Mouse (Mus musculus): ENCODE measurements around the gene Usp50. TPM values are rescaled to one million over a fixed set of nuclear protein-coding genes. Genes with fewer than 3 reads are reported as not detected.
A peak's percentile ranks its signal among the peaks of the same experiment; 100 is the strongest.

Usp50 gene
- polyA plus RNA-seq, 1 experiment = 1.4 TPM

GRCm38 (mm10) chr2:126740314-126740713 is 43.0 kb downstream of the Usp50 start:
- DNase-seq (ENCODE audit: low read depth) = peak; percentile 5
- no peak for TF ChIP-seq CTCF (IDR thresholded peaks at IDR 0.05; ENCODE audit: borderline replicate concordance, extremely low read depth, insufficient read depth, insufficient read length)
- TF ChIP-seq POLR2A (IDR thresholded peaks at IDR 0.05; ENCODE audit: borderline replicate concordance, extremely low read depth, insufficient read depth, insufficient read length, poor library complexity, severe bottlenecking) = no peak

GRCm38 (mm10) chr2:126735339-126736073 is 47.8 kb downstream of the Usp50 start:
- TF ChIP-seq CTCF (IDR thresholded peaks at IDR 0.05; ENCODE audit: borderline replicate concordance, extremely low read depth, insufficient read depth, insufficient read length) (no peak), POLR2A (IDR thresholded peaks at IDR 0.05; ENCODE audit: borderline replicate concordance, extremely low read depth, insufficient read depth, insufficient read length, poor library complexity, severe bottlenecking) (no peak)
- peak; percentile 80 for DNase-seq (ENCODE audit: low read depth)

DNA sequence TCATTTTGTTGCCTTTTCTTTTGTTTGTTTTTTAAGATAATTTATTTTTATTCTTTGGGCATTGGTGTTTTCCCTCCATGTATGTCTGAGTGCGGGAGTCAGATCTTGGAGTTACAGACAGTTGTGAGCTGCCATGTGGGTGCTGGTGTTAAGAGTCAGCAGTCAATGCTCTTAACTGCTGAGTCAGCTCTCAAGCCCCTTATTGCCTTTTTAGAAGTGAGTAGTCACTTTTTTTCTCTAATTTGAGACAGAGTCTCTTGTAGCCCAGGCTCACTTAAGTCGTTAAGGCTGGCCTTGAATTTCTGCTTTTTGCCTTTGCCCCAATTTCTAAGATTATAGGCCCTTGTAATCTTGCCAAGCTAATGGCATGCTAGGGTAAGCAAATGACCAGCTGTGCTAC is 52.8 kb downstream of the Usp50 start:
- TF ChIP-seq POLR2A (IDR thresholded peaks at IDR 0.05; ENCODE audit: borderline replicate concordance, extremely low read depth, insufficient read depth, insufficient read length, poor library complexity, severe bottlenecking) (no peak), CTCF (IDR thresholded peaks at IDR 0.05; ENCODE audit: borderline replicate concordance, extremely low read depth, insufficient read depth, insufficient read length) (no peak)

DNA sequence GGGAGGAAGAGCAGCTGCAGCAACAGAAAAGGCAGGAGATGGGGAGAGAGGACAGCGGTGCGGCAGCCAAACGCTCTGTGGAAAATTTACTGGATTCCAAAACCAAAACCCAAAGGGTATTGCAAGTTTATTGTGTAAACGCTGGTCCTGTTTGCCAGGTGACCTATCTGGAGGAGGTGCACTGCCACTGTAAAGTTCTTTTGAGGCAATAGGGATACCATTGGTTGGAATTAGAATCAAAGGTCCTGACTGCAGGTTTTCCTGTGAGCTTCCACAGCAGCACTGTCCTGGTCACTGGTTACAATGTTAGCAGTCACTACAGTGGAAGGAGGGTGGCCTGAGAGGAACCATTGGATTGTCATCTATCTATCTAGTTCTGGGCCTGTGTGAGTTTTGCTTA is 54.1 kb downstream of the Usp50 start:
- DNase-seq (ENCODE audit: low read depth) = no peak
- TF ChIP-seq CTCF (IDR thresholded peaks at IDR 0.05; ENCODE audit: borderline replicate concordance, extremely low read depth, insufficient read depth, insufficient read length) (no peak), POLR2A (IDR thresholded peaks at IDR 0.05; ENCODE audit: borderline replicate concordance, extremely low read depth, insufficient read depth, insufficient read length, poor library complexity, severe bottlenecking) (no peak)

More for the DNA sequence above, 52.8 kb downstream of the Usp50 start:
- no peak for DNase-seq (ENCODE audit: low read depth)

DNA sequence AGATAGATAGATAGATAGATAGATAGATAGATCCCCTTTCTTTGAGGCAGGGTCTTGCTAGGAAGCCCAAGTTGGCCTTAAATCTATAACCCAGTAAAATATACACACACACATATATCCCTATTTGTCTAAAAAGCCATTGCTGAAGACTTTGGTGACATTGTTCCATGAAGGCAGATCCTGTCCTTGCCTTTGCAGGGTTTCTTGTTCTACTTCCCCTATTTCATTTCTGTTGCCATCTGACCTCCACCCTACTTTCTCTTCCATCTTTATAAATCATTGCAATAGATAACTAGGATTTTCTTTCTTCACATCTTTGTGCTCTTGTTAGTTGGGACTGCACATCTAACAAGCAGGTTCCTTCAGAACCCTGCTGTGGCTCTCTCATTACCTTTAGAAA is 70.3 kb downstream of the Usp50 start:
- no peak for DNase-seq (ENCODE audit: low read depth)
- TF ChIP-seq POLR2A (IDR thresholded peaks at IDR 0.05; ENCODE audit: borderline replicate concordance, extremely low read depth, insufficient read depth, insufficient read length, poor library complexity, severe bottlenecking) (no peak), CTCF (IDR thresholded peaks at IDR 0.05; ENCODE audit: borderline replicate concordance, extremely low read depth, insufficient read depth, insufficient read length) (no peak)

DNA sequence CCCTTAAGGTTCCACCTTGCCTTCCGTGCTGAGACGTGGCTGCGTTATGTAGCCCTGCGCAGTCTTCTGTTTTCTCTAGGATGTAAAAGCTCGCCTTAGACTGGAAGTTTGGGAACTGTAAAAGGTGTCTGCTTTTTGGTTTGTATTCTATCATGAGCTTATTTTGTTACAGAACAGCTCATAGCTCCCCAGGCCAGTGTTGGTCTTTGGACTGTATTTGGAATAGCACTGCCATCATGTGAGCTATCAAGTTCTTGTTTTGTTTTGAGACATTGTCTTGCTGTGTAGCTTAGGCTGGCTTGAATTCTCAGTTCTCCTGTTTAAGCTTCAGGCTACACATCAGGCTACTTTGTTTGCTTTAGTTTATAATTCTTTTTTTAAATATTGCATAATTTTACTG is 70.7 kb downstream of the Usp50 start:
- no peak for TF ChIP-seq CTCF (IDR thresholded peaks at IDR 0.05; ENCODE audit: borderline replicate concordance, extremely low read depth, insufficient read depth, insufficient read length)
- no peak for DNase-seq (ENCODE audit: low read depth)

GRCm38 (mm10) chr2:126708361-126708760 is 74.9 kb downstream of the Usp50 start:
- no peak for TF ChIP-seq CTCF (IDR thresholded peaks at IDR 0.05; ENCODE audit: borderline replicate concordance, extremely low read depth, insufficient read depth, insufficient read length)
- TF ChIP-seq POLR2A (IDR thresholded peaks at IDR 0.05; ENCODE audit: borderline replicate concordance, extremely low read depth, insufficient read depth, insufficient read length, poor library complexity, severe bottlenecking) = no peak

GRCm38 (mm10) chr2:126707438-126707779 is 75.9 kb downstream of the Usp50 start:
- no peak for TF ChIP-seq CTCF (IDR thresholded peaks at IDR 0.05; ENCODE audit: borderline replicate concordance, extremely low read depth, insufficient read depth, insufficient read length)
- TF ChIP-seq POLR2A (IDR thresholded peaks at IDR 0.05; ENCODE audit: borderline replicate concordance, extremely low read depth, insufficient read depth, insufficient read length, poor library complexity, severe bottlenecking) = peak; percentile 87; the same call in 1 of the 2 replicates
- DNase-seq (ENCODE audit: low read depth) = no peak

More at GRCm38 (mm10) chr2:126708361-126708760, 74.9 kb downstream of the Usp50 start:
- no peak for DNase-seq (ENCODE audit: low read depth)

DNA sequence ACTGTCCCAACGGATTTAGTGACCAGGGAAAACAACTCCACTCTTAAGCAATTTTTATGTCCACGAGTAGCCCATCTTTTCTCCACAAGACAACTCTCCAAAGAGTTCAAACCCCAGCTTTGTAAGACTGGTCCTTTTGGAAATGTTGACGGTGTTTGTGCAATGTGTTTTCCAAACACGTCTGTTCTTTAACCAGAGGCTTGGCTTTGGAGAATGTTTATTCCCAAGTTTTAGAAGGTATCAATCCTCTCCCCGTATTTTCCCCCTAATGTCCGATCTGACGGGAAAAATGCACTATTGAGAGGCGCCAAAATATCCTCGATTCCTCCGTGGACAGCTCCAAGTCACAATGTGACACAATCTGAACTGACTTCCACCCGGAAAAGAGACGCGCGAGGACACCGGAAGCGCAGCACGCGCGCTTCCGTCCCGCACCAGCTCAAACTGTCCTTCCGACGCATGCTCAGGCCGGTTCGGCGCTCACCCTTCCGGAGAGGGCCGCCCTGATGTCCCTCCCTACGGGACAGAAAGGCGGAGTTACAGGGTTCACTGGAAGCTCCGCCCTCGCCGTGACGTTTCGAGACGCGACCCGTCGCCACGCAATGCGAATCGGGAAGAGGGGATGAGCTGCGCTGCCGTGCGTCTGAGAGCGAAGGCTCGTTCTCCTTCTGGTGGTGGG is 76.4 kb downstream of the Usp50 start, which contains the start of gene Usp8:
Gene Usp8, plus strand, starts transcription at position 570 of the 679 bp plus-strand sequence.
- no peak for TF ChIP-seq CTCF (IDR thresholded peaks at IDR 0.05; ENCODE audit: borderline replicate concordance, extremely low read depth, insufficient read depth, insufficient read length)
- no peak; the same call in 1 of the 2 replicates for TF ChIP-seq POLR2A (IDR thresholded peaks at IDR 0.05; ENCODE audit: borderline replicate concordance, extremely low read depth, insufficient read depth, insufficient read length, poor library complexity, severe bottlenecking)

DNA sequence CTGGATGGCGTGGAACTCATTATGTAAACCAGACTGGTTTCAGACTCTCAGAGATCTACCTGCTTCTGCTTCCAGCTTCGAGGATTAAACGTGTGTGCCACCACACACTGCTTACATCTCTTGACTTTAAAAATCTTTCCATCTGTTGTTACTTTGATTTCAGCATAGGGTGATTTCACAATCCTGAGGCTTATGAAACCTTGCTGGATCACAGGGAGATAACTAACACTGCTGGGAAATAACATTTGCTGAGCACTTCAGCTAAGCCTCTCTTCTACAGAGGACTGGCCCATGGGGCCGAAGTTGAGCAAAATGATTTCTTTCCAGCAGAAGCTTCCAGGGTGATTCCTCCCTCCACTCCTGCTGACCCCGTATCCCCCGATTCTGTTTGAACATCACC is 88.0 kb downstream of the Usp50 start:
- TF ChIP-seq CTCF (IDR thresholded peaks at IDR 0.05; ENCODE audit: borderline replicate concordance, extremely low read depth, insufficient read depth, insufficient read length) = no peak
- TF ChIP-seq POLR2A (IDR thresholded peaks at IDR 0.05; ENCODE audit: borderline replicate concordance, extremely low read depth, insufficient read depth, insufficient read length, poor library complexity, severe bottlenecking) = no peak
- DNase-seq (ENCODE audit: low read depth) = no peak

More for the DNA sequence above, 76.4 kb downstream of the Usp50 start, which contains the start of gene Usp8:
- DNase-seq (ENCODE audit: low read depth) = peak; percentile 99

DNA sequence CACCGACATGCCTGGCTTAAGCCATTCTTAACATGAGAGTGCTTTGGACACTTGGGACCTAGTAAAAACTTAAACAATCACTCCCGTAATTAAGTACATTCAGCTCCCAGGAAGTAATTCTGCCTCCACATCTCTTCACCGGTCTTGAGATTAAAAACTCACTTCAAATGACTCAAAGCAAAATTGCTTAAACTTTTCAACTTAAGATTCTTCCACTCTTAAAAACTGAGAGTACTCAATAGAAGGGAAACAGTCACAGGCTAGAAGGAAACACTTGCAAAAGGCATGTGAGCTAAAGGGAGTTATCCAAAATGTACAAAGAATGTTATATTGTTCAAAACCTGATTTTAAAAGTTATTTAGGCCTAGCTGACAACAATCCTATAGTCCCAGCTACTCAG is 92.0 kb downstream of the Usp50 start:
- TF ChIP-seq CTCF (IDR thresholded peaks at IDR 0.05; ENCODE audit: borderline replicate concordance, extremely low read depth, insufficient read depth, insufficient read length) (no peak), POLR2A (IDR thresholded peaks at IDR 0.05; ENCODE audit: borderline replicate concordance, extremely low read depth, insufficient read depth, insufficient read length, poor library complexity, severe bottlenecking) (no peak)
- DNase-seq (ENCODE audit: low read depth) = no peak

DNA sequence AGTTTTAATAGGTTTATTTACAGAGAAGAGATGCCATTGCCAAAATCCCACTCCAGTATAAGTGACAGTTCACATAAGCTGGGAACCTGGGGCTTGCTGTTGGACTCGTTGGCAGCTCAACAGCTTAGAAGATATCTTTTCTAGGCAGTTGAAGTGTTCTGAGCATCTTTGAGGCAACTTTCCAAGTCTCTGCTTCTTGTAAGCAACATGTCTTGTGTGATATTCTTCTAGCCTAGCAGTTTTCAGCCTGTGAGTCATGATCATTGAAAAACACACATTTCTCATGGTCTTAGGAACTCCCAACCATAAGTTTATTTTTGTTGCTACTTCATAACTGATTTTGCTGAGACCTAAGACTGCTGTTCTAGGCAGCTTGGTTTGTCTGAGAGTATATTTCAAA is 100.3 kb downstream of the Usp50 start:
- no peak for TF ChIP-seq CTCF (IDR thresholded peaks at IDR 0.05; ENCODE audit: borderline replicate concordance, extremely low read depth, insufficient read depth, insufficient read length)
- no peak for TF ChIP-seq POLR2A (IDR thresholded peaks at IDR 0.05; ENCODE audit: borderline replicate concordance, extremely low read depth, insufficient read depth, insufficient read length, poor library complexity, severe bottlenecking)
- DNase-seq (ENCODE audit: low read depth) = no peak
